Mouse (Mus musculus): ENCODE results near the gene Pex16. TPM values are rescaled to one million over a fixed set of nuclear protein-coding genes. Genes with fewer than 3 reads are reported as not detected.

Gene Pex16
- 34.3 and 36.8 TPM in 2 replicates for polyA plus RNA-seq (2015; fragmentation: Nextera tagmentation; extraction: Ambion mirVana)

DNA sequence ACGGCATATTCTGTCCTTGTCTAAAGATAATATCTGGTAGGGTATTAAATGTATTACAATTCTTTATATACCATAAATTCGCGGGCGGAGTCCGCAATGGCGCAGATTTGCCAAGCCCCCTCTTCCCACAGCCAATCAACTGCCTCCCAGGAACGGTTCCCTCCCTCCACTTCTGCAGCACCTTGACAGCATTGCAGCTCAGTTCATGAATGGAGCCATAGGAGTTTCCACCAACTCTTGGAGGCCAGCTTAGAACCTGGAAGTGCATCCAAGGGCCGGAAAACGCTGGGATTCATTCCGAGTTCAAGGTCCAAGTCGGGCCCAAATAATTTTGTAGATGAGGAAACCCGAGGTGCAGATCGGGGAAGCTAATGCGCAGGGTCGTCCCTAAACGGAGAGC lies at the start of gene Pex16, which contains the start of gene Large2:
Gene Pex16, plus strand, starts transcription at position 163 of the 400 bp plus-strand sequence.
Gene Large2, minus strand, starts transcription at position 356 of the 400 bp plus-strand sequence.
- DNase-seq (ENCODE audit: low spot score) (peak; percentile 68), ATAC-seq (replicated peaks; ENCODE audit: low FRiP score, low read depth) (no peak)
- no peak for TF ChIP-seq CTCF (IDR thresholded peaks at IDR 0.05; ENCODE audit: low read depth)
- Histone ChIP-seq H3K9me3 (replicated peaks; ENCODE audit: low read length) (no peaks in the 10 kb centered on the region), H3K36me3 (ENCODE audit: insufficient read depth, low read length) (peaks cover 18% of the 10 kb centered on the region), H3K27me3 (ENCODE audit: insufficient read depth, low read length) (no peaks in the 10 kb centered on the region), H3K4me2 (ENCODE audit: low read length) (peak within 1 kb of the TSS; percentile 69), H3K4me1 (replicated peaks; ENCODE audit: insufficient read depth, low read length) (peaks cover 25% of the 10 kb centered on the region), H3K4me3 (replicated peaks; ENCODE audit: low read depth, low read length) (peak within 1 kb of the TSS; percentile 53), H3K9ac (ENCODE audit: low read depth, low read length) (peak within 1 kb of the TSS; percentile 75), H3K27ac (peak within 1 kb of the TSS; percentile 97)
- 3% methylated on average over 16 of the region's 16 CpGs for WGBS

DNA sequence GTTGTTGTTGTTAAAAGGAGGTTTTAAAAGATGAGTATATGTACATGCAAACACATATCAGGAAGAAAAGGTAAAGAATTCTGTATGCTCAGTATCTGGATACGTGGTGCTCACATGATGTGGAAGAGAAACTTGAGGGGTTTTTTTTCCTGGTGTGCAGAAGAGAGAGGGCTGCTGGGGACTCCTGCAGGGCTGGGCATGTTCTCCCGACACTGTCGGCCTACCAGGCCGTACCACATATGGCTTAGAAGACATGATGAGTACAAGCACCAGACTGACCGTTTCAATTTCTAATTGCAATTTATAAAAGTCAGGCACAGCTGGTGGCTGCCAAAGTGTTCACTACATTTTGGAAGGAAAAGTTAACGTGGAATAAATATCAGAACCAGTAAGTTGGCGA lies 48.8 kb upstream of the Pex16 start:
- no peaks in the 10 kb centered on the region for H3K4me1 ChIP-seq (replicated peaks; ENCODE audit: insufficient read depth, low read length)
- H3K4me3 ChIP-seq (replicated peaks; ENCODE audit: low read depth, low read length): no peak overlapping the region
- no peak for TF ChIP-seq CTCF (IDR thresholded peaks at IDR 0.05; ENCODE audit: low read depth)
- peaks cover 23% of the 10 kb centered on the region; the same call in 1 of the 2 replicates for H3K36me3 ChIP-seq (ENCODE audit: insufficient read depth, low read length)
- H3K9ac ChIP-seq (ENCODE audit: low read depth, low read length): no peak overlapping the region
- no peak for ATAC-seq (replicated peaks; ENCODE audit: low FRiP score, low read depth)
- no peaks in the 10 kb centered on the region for H3K27me3 ChIP-seq (ENCODE audit: insufficient read depth, low read length)
- WGBS: 86% methylated on average over 7 of the region's 7 CpGs
- no peak for DNase-seq (ENCODE audit: low spot score)
- no peaks in the 10 kb centered on the region for H3K9me3 ChIP-seq (replicated peaks; ENCODE audit: low read length)
- H3K4me2 ChIP-seq (ENCODE audit: low read length): no peak overlapping the region
- no peak overlapping the region for H3K27ac ChIP-seq

DNA sequence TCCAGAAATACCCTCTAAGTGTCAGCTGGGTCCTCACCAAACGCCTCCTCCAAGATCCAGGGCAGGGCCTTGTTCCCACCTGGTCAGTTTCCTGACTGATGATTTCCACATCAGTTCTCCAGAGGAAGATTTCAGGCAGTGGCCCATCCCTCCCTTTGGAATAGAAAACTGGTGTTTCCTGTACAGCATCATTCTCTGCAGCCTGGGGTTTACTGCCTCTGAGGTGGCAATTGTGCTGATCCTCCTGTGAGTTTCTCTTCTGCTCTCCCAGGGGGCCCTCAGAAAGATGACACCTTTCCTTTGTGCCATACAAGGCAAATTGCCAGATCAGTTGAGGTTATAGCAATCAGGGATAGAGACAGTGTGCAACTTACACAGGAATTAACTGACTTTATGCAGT lies 48.3 kb upstream of the Pex16 start:
- Histone ChIP-seq H3K4me1 (replicated peaks; ENCODE audit: insufficient read depth, low read length) (no peaks in the 10 kb centered on the region), H3K9ac (ENCODE audit: low read depth, low read length) (no peak overlapping the region), H3K27ac (no peak overlapping the region), H3K9me3 (replicated peaks; ENCODE audit: low read length) (no peaks in the 10 kb centered on the region), H3K4me3 (replicated peaks; ENCODE audit: low read depth, low read length) (no peak overlapping the region), H3K4me2 (ENCODE audit: low read length) (no peak overlapping the region), H3K36me3 (ENCODE audit: insufficient read depth, low read length) (peaks cover 22% of the 10 kb centered on the region; the same call in 1 of the 2 replicates), H3K27me3 (ENCODE audit: insufficient read depth, low read length) (no peaks in the 10 kb centered on the region)
- no peak for TF ChIP-seq CTCF (IDR thresholded peaks at IDR 0.05; ENCODE audit: low read depth)
- DNase-seq (ENCODE audit: low spot score) (no peak), ATAC-seq (replicated peaks; ENCODE audit: low FRiP score, low read depth) (no peak)
- 43% methylated on average over 1 of the region's 1 CpGs for WGBS

DNA sequence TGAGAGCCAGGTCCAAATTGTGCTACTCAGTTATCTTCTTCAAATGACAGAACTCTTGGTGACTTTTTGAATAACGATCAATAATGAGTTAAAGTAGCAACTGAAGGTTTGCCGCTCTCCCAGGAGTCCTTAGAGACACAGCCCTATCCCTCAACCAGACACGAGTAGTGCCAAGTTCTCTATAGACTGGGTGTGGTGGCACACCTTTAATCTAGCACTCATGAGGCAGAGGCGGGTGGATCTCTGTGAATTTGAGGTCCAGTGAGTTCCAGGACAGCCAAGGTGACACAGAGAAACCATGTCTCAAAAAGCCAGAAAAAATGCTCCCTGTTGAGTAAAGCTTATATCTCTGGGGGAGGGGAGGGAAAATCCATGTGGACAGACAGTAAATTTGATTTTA lies 46.9 kb upstream of the Pex16 start:
- Histone ChIP-seq H3K9me3 (replicated peaks; ENCODE audit: low read length) (no peaks in the 10 kb centered on the region), H3K9ac (ENCODE audit: low read depth, low read length) (no peak overlapping the region), H3K4me2 (ENCODE audit: low read length) (no peak overlapping the region), H3K4me1 (replicated peaks; ENCODE audit: insufficient read depth, low read length) (no peaks in the 10 kb centered on the region), H3K27me3 (ENCODE audit: insufficient read depth, low read length) (no peaks in the 10 kb centered on the region), H3K36me3 (ENCODE audit: insufficient read depth, low read length) (peaks cover 25% of the 10 kb centered on the region; the same call in 1 of the 2 replicates), H3K4me3 (replicated peaks; ENCODE audit: low read depth, low read length) (no peak overlapping the region), H3K27ac (no peak overlapping the region)
- ATAC-seq (replicated peaks; ENCODE audit: low FRiP score, low read depth) (no peak), DNase-seq (ENCODE audit: low spot score) (no peak)
- TF ChIP-seq CTCF (IDR thresholded peaks at IDR 0.05; ENCODE audit: low read depth): no peak
- WGBS: 89% methylated on average over 4 of the region's 4 CpGs

DNA sequence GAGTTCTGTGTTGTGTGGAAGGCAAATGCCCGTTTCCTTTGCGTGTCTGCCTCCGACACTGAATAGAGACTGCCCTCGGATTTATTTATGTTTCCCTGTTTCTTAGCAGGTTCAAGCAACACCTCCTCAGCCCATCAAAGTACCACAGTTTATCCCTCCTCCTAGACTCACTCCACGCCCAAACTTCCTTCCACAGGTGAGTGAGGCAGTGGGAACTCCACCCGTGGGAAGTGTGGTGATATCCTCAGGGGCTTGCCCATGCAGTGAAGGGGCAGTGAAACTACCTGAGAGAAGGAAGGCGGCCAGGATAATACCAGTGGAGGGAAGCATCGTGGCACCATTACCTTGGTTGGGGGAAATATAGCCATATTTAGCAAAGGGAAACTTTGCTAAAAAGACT lies 46.3 kb upstream of the Pex16 start:
- 94% methylated on average over 8 of the region's 8 CpGs for WGBS
- ATAC-seq (replicated peaks; ENCODE audit: low FRiP score, low read depth) (no peak), DNase-seq (ENCODE audit: low spot score) (no peak)
- no peak overlapping the region for H3K4me3 ChIP-seq (replicated peaks; ENCODE audit: low read depth, low read length)
- H3K27me3 ChIP-seq (ENCODE audit: insufficient read depth, low read length): no peaks in the 10 kb centered on the region
- no peak for TF ChIP-seq CTCF (IDR thresholded peaks at IDR 0.05; ENCODE audit: low read depth)
- no peaks in the 10 kb centered on the region for H3K9me3 ChIP-seq (replicated peaks; ENCODE audit: low read length)
- no peak overlapping the region for H3K27ac ChIP-seq
- no peaks in the 10 kb centered on the region for H3K4me1 ChIP-seq (replicated peaks; ENCODE audit: insufficient read depth, low read length)
- H3K36me3 ChIP-seq (ENCODE audit: insufficient read depth, low read length): peaks cover 25% of the 10 kb centered on the region; the same call in 1 of the 2 replicates
- no peak overlapping the region for H3K4me2 ChIP-seq (ENCODE audit: low read length)
- H3K9ac ChIP-seq (ENCODE audit: low read depth, low read length): no peak overlapping the region

DNA sequence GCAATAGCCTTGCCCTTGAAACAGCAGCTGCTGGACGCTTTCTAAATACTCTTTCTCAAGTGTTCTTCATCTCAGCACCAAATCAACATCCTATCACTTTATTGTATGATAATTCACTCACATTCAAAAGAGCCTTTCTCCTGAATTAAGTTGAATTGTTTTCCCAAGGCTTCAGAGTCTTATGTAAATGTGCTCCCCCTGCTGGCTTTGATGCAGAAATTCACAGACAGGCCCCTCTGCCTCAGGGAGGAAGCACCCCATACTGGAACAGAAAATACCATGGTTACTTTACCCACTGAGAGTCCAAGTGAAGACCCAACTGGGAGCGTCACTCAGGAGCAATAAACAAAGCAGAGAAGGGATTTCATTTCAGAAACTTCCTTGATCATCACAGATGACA lies 43.6 kb upstream of the Pex16 start:
- 64% methylated on average over 2 of the region's 2 CpGs for WGBS
- TF ChIP-seq CTCF (IDR thresholded peaks at IDR 0.05; ENCODE audit: low read depth): peak; percentile 76
- Histone ChIP-seq H3K9ac (ENCODE audit: low read depth, low read length) (no peak overlapping the region), H3K9me3 (replicated peaks; ENCODE audit: low read length) (no peaks in the 10 kb centered on the region), H3K27ac (no peak overlapping the region), H3K4me1 (replicated peaks; ENCODE audit: insufficient read depth, low read length) (no peaks in the 10 kb centered on the region), H3K27me3 (ENCODE audit: insufficient read depth, low read length) (no peaks in the 10 kb centered on the region), H3K4me2 (ENCODE audit: low read length) (no peak overlapping the region), H3K36me3 (ENCODE audit: insufficient read depth, low read length) (peaks cover 40% of the 10 kb centered on the region; the same call in 1 of the 2 replicates), H3K4me3 (replicated peaks; ENCODE audit: low read depth, low read length) (no peak overlapping the region)
- DNase-seq (ENCODE audit: low spot score): peak; percentile 87
- ATAC-seq (replicated peaks; ENCODE audit: low FRiP score, low read depth): no peak

DNA sequence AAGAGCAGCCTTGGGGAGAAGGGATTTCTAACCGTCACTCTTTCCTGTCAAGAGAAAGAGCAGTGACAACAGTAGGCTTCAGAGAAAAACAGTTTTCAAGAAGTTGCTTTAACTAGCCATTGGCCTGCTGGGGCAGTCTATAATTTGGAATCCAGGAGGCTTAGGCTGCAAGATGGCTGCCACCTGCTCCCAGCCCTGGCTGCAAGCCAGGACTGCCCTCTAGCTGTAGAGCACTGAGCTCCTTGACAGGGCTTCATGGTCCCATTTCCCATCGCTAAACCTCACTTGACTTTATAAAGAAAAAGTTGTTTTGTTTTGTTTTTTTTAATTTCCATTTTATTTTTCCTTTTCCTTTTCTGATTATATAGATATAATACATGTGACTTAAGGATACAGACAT lies 43.1 kb upstream of the Pex16 start:
- Histone ChIP-seq H3K4me1 (replicated peaks; ENCODE audit: insufficient read depth, low read length) (no peaks in the 10 kb centered on the region), H3K27me3 (ENCODE audit: insufficient read depth, low read length) (no peaks in the 10 kb centered on the region), H3K36me3 (ENCODE audit: insufficient read depth, low read length) (peaks cover 40% of the 10 kb centered on the region; the same call in 1 of the 2 replicates), H3K27ac (no peak overlapping the region), H3K9ac (ENCODE audit: low read depth, low read length) (no peak overlapping the region), H3K4me2 (ENCODE audit: low read length) (no peak overlapping the region), H3K4me3 (replicated peaks; ENCODE audit: low read depth, low read length) (no peak overlapping the region), H3K9me3 (replicated peaks; ENCODE audit: low read length) (no peaks in the 10 kb centered on the region)
- TF ChIP-seq CTCF (IDR thresholded peaks at IDR 0.05; ENCODE audit: low read depth): peak; percentile 55
- WGBS: 81% methylated on average over 2 of the region's 2 CpGs
- DNase-seq (ENCODE audit: low spot score) (peak; percentile 43), ATAC-seq (replicated peaks; ENCODE audit: low FRiP score, low read depth) (no peak)

Data from kidney, postnatal 0 days (tissue).